Mouse (Mus musculus) lung, adult 2 months (tissue): ENCODE measurements around the gene Pirb.
"Not testable (repeated sequence)": the region's sequence is repeated elsewhere in the genome, so short reads cannot be mapped to it uniquely, and the experiment has no call there.

Source experiments
- CTCF ChIP-seq: fragments of 200-500 bp; IDR thresholded peaks from 2 replicates; pipeline ENCODE4 v1.5.1; 2011; ENCODE audit warnings: mild to moderate bottlenecking, low read length, control low read depth; ENCODE audit not compliant: insufficient read depth
- POLR2A ChIP-seq: fragments of 200-500 bp; IDR thresholded peaks from 2 replicates; pipeline ENCODE4 v1.6.1; 2011; ENCODE audit warnings: low read depth, mild to moderate bottlenecking, control low read depth, low read length, borderline replicate concordance; ENCODE audit errors: extremely low read depth

DNA sequence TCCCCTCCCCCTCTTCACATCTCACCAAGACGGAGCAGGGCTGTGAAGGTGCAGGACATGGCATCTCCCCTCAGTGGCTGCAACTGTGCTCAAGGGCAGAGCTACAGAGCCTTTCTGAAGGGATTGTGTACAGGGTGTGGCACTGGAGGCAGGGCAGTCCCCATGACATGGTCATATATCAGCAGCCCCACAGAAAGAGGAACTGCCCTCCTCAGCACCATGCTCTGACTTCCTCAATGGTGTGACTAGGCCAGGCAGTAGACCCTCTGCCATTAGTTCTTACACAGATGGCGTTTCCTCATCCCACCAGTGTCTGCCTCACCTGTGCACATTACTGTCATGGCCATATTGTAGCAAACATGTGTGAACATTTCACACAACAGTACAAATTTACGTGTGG, at the start of gene Pirb:
- not testable (repeated sequence) for TF ChIP-seq CTCF, POLR2A
